Mouse (Mus musculus) heart, adult 2 months (tissue): ENCODE measurements at regions not wholly inside any gene's neighbourhood (a gene's known extent, or its start where the extent isn't known, plus 50 kb on each side); places are given as distances from the start of the nearest gene placed in this dataset.

Experiments used
- CTCF ChIP-seq: fragments of 200-600 bp; IDR thresholded peaks from 2 replicates; pipeline ENCODE4 v1.8.1; 2022; ENCODE audit warnings: antibody characterized with exemption, mild to moderate bottlenecking, moderate library complexity
- EP300 ChIP-seq: fragments of 200-500 bp; IDR thresholded peaks from 2 replicates; pipeline ENCODE4 v1.6.1; 2011; ENCODE audit warnings: low read depth, low read length, control low read depth; ENCODE audit not compliant: insufficient read depth

DNA sequence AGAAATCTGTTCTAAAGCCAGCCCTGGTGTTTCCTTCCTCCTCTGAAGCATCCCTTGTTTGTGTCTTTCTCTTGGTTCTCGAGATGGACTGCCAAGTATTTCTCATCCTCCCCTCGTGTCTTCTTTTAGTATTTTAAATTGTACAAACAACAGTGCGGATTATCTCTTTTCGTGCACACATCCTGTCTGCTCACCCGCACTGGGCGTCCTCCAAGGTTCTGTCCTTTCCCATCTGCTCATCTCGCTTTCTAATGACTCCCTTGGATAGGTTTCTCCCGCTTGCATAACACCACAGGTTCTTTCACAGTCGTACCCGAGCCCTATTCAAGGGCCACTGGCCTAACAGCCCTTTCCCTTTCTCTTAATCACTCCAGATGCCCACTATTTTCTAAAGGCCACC lies 428.7 kb upstream of the Jarid2 start:
- TF ChIP-seq CTCF, result no peak
- 0 out of 2 replicates have a peak, but pooled peaks have one; percentile 15 for TF ChIP-seq EP300
